Mouse (Mus musculus): Measurements from ENCODE around the gene Gm44511. TPM values are rescaled to one million over a fixed set of nuclear protein-coding genes. Genes with fewer than 3 reads are reported as not detected.
"Not testable (repeated sequence)": the region's sequence is repeated elsewhere in the genome, so short reads cannot be mapped to it uniquely, and the experiment has no call there.

Gm44511 gene
- polyA plus RNA-seq, 1 experiment from 2014 or later = 0.26 TPM

GRCm38 (mm10) chr6:128765211-128765610 is 60.9 kb downstream of the Gm44511 start:
- H3K27me3 ChIP-seq (replicated peaks; ENCODE audit: insufficient read depth, low read length) = no peaks in the 10 kb centered on the region
- DNase-seq (ENCODE audit: low spot score) (no peak), ATAC-seq (no peak)
- WGBS = 65% methylated on average over 1 of the region's 1 CpGs
- H3K4me2 ChIP-seq (replicated peaks; ENCODE audit: low read depth, low read length) = no peak overlapping the region
- no peaks in the 10 kb centered on the region for H3K9me3 ChIP-seq (ENCODE audit: low read length)
- TF ChIP-seq CTCF (IDR thresholded peaks at IDR 0.05) (no peak), EP300 (IDR thresholded peaks at IDR 0.05) (no peak)
- 0 out of 2 replicates have a peak, but pooled peaks cover 3% of the 10 kb centered on the region for H3K4me1 ChIP-seq (ENCODE audit: insufficient read depth, low read depth, low read length)
- H3K27ac ChIP-seq (ENCODE audit: low read length) = no peak overlapping the region
- no peaks in the 10 kb centered on the region for H3K36me3 ChIP-seq (ENCODE audit: insufficient read depth, low read length)
- no peak overlapping the region for H3K4me3 ChIP-seq (ENCODE audit: low read depth, low read length)
- H3K9ac ChIP-seq (replicated peaks; ENCODE audit: low read depth) = no peak overlapping the region

- H3K4me1 ChIP-seq (ENCODE audit: insufficient read depth, low read depth, low read length) = 0 out of 2 replicates have a peak, but pooled peaks cover 3% of the 10 kb centered on the region
- no peaks in the 10 kb centered on the region for H3K27me3 ChIP-seq (replicated peaks; ENCODE audit: insufficient read depth, low read length)
- no peaks in the 10 kb centered on the region for H3K36me3 ChIP-seq (ENCODE audit: insufficient read depth, low read length)
- no peak for TF ChIP-seq CTCF (IDR thresholded peaks at IDR 0.05)
- TF ChIP-seq EP300 (IDR thresholded peaks at IDR 0.05) = no peak
- no peak overlapping the region; the same call in 1 of the 2 replicates for H3K4me2 ChIP-seq (replicated peaks; ENCODE audit: low read depth, low read length)
- DNase-seq (ENCODE audit: low spot score) (no peak), ATAC-seq (no peak)
- no peak overlapping the region for H3K9ac ChIP-seq (replicated peaks; ENCODE audit: low read depth)
- WGBS = 21% methylated on average over 5 of the region's 5 CpGs
- H3K4me3 ChIP-seq (ENCODE audit: low read depth, low read length) = peak overlapping the region; percentile 11; the same call in 1 of the 2 replicates
- H3K9me3 ChIP-seq (ENCODE audit: low read length) = no peaks in the 10 kb centered on the region
- H3K27ac ChIP-seq (ENCODE audit: low read length) = no peak overlapping the region
Measured at GRCm38 (mm10) chr6:128764598-128764997, 61.5 kb downstream of the Gm44511 start.

DNA sequence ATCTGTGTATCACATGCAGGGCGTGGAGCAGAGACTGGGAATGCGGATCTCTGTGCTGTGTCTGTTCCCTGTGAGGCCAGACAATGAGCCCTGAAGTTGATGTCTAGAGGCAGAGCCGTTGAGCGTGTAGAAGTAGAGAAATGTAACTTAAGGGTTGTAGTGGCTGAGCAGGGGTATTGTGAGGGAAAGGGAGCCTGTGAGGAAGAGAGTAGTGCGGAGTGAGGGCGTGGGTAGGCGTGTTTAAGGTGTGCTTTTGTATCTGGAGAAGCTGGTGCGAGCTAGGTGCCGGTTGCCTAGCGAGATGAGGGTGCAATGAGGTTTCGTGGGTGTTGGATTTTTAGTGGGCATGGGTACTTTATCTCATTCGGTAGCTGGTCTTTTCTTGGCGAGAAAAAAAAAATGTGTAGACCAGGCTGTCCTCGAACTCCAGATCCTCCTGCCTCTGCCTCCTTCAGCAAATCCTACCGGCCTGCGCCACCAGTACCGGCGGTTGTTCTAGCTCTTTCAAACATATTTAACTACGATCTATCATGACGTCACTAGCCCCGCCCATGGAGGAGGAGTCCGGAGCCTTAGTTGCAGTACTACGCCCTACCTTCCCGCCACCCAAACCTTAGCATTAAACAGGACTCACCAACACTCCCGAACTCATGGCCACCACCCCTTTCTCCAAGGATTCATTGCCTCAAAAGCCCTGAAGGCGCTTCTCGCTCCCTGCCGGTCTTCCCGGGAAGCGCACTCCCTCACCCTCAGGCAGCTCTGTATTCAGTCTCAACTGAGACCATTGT is 62.2 kb downstream of the Gm44511 start:
- TF ChIP-seq CTCF (IDR thresholded peaks at IDR 0.05) (peak; percentile 89), EP300 (IDR thresholded peaks at IDR 0.05) (peak; percentile 75)
- WGBS = 4% methylated on average over 30 of the region's 30 CpGs

DNA sequence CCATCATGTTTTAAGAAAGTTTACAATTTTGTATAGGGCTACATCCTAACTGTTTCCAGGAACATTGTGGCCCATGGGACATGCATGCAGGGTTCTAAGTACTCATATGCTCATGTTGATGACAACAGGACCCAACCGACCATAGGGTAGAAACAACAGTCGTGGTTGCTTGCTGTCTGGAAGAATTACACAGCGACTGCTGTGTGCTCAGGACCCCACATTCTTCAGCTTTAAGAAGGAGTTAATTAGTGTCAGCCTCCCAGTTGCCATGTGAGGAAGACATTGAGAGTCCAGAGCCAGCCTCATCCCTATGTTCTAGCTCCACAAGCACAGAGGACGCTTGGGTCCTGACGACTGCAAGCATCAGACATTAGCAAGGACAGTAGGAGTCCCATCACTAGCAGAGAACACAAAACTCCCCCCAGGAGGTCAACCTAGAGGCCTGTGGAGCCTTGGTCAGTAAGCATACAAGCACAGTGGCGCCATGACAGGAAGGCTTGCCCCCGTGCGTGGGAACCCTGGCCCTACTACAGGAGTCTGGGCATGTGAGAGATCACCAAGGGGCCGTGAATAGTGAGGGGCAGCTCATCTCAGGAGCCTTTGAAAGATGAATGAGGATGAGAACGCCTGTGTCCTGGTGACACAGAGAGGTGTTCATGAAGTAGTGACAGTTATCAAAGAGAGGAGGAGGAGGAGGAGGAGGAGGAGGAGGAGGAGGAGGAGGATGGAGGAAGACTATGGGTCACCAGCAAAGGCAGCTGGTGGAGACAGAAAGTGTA is 63.0 kb downstream of the Gm44511 start:
- H3K27ac ChIP-seq (ENCODE audit: low read length) = not testable (repeated sequence)
- H3K4me2 ChIP-seq (replicated peaks; ENCODE audit: low read depth, low read length) = peak overlapping the region; percentile 69; the same call in 1 of the 2 replicates
- WGBS = 68% methylated on average over 10 of the region's 10 CpGs

More for the DNA sequence above, 62.2 kb downstream of the Gm44511 start:
- Histone ChIP-seq H3K4me1 (ENCODE audit: insufficient read depth, low read depth, low read length) (0 out of 2 replicates have a peak, but pooled peaks cover 3% of the 10 kb centered on the region), H3K9me3 (ENCODE audit: low read length) (no peaks in the 10 kb centered on the region), H3K27ac (ENCODE audit: low read length) (peak overlapping the region; percentile 52; the same call in 1 of the 2 replicates), H3K27me3 (replicated peaks; ENCODE audit: insufficient read depth, low read length) (no peaks in the 10 kb centered on the region), H3K36me3 (ENCODE audit: insufficient read depth, low read length) (no peaks in the 10 kb centered on the region), H3K9ac (replicated peaks; ENCODE audit: low read depth) (no peak overlapping the region; the same call in 1 of the 2 replicates), H3K4me2 (replicated peaks; ENCODE audit: low read depth, low read length) (peak overlapping the region; percentile 69), H3K4me3 (ENCODE audit: low read depth, low read length) (peak overlapping the region; percentile 33)
- DNase-seq (ENCODE audit: low spot score) = peak; percentile 100
- peak; percentile 95 for ATAC-seq

DNA sequence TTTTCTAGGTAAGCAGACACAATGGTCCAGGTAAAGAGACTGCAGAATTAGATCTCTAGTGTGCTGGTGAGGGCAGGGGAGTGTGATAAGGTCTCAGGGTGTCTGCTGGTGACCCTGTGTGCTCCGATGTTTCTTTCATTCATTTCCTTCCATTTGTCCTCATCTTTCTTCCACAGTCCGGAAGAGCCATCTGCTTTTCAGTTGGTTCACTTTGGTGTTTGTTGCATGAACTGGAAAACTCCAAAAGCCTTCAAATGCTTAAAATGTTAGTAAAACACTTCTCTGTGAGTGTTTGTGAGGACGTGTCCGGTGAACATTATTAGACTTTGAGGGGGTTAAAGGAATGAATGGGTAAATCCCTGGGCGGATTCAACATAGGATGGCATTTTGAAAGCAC is 65.0 kb downstream of the Gm44511 start:
- H3K4me2 ChIP-seq (replicated peaks; ENCODE audit: low read depth, low read length) = peak overlapping the region; percentile 35; the same call in 1 of the 2 replicates
- WGBS = 32% methylated on average over 5 of the region's 5 CpGs
- H3K36me3 ChIP-seq (ENCODE audit: insufficient read depth, low read length) = no peaks in the 10 kb centered on the region
- DNase-seq (ENCODE audit: low spot score) = peak; percentile 26
- H3K9ac ChIP-seq (replicated peaks; ENCODE audit: low read depth) = peak overlapping the region; percentile 64; the same call in 1 of the 2 replicates
- peak overlapping the region; percentile 66 for H3K4me3 ChIP-seq (ENCODE audit: low read depth, low read length)
- no peaks in the 10 kb centered on the region for H3K9me3 ChIP-seq (ENCODE audit: low read length)
- H3K27ac ChIP-seq (ENCODE audit: low read length) = no peak overlapping the region
- no peak for ATAC-seq
- H3K27me3 ChIP-seq (replicated peaks; ENCODE audit: insufficient read depth, low read length) = no peaks in the 10 kb centered on the region
- TF ChIP-seq EP300 (IDR thresholded peaks at IDR 0.05) (no peak), CTCF (IDR thresholded peaks at IDR 0.05) (no peak)
- 0 out of 2 replicates have a peak, but pooled peaks cover 3% of the 10 kb centered on the region for H3K4me1 ChIP-seq (ENCODE audit: insufficient read depth, low read depth, low read length)

More for the DNA sequence above, 63.0 kb downstream of the Gm44511 start:
- not testable (repeated sequence) for DNase-seq (ENCODE audit: low spot score); H3K27me3 ChIP-seq (replicated peaks; ENCODE audit: insufficient read depth, low read length); H3K36me3 ChIP-seq (ENCODE audit: insufficient read depth, low read length); H3K9me3 ChIP-seq (ENCODE audit: low read length); H3K9ac ChIP-seq (replicated peaks; ENCODE audit: low read depth); ATAC-seq; H3K4me1 ChIP-seq (ENCODE audit: insufficient read depth, low read depth, low read length)
- H3K4me3 ChIP-seq (ENCODE audit: low read depth, low read length) = peak overlapping the region; percentile 33; the same call in 1 of the 2 replicates

All from lung, postnatal 0 days (tissue).